Mouse (Mus musculus): ENCODE data around the gene Slc7a15. TPM values are rescaled to one million over a fixed set of nuclear protein-coding genes. Genes with fewer than 3 reads are reported as not detected.

The Slc7a15 gene
- polyA plus RNA-seq, 1 experiment from 2014 or later = not detected

GRCm38 (mm10) chr12:8488652-8488980 is 110.2 kb downstream of the Slc7a15 start:
- Histone ChIP-seq H3K9ac (ENCODE audit: low read depth, low read length) (no peak overlapping the region), H3K27me3 (ENCODE audit: control insufficient read depth, insufficient read depth, low read length) (no peaks in the 10 kb centered on the region), H3K4me2 (no peak overlapping the region), H3K9me3 (replicated peaks; ENCODE audit: control insufficient read depth, low read length) (no peaks in the 10 kb centered on the region), H3K4me1 (ENCODE audit: control insufficient read depth, insufficient read depth, low read length) (peaks cover 4% of the 10 kb centered on the region; the same call in 1 of the 2 replicates), H3K36me3 (ENCODE audit: control insufficient read depth, insufficient read depth, low read length) (no peaks in the 10 kb centered on the region), H3K4me3 (ENCODE audit: low read depth, low read length) (no peak overlapping the region), H3K27ac (ENCODE audit: low read depth, low read length) (no peak overlapping the region)
- ATAC-seq (replicated peaks; ENCODE audit: insufficient number of reproducible peaks, low FRiP score, low TSS enrichment) = no peak
- 82% methylated on average over 4 of the region's 4 CpGs for WGBS (ENCODE audit: insufficient replicate concordance)

GRCm38 (mm10) chr12:8487959-8488651 is 110.8 kb downstream of the Slc7a15 start:
- Histone ChIP-seq H3K9me3 (replicated peaks; ENCODE audit: control insufficient read depth, low read length) (no peaks in the 10 kb centered on the region), H3K27ac (ENCODE audit: low read depth, low read length) (no peak overlapping the region), H3K27me3 (ENCODE audit: control insufficient read depth, insufficient read depth, low read length) (no peaks in the 10 kb centered on the region), H3K4me1 (ENCODE audit: control insufficient read depth, insufficient read depth, low read length) (peaks cover 4% of the 10 kb centered on the region; the same call in 1 of the 2 replicates), H3K4me3 (ENCODE audit: low read depth, low read length) (no peak overlapping the region), H3K9ac (ENCODE audit: low read depth, low read length) (no peak overlapping the region), H3K4me2 (no peak overlapping the region), H3K36me3 (ENCODE audit: control insufficient read depth, insufficient read depth, low read length) (no peaks in the 10 kb centered on the region)
- ATAC-seq (replicated peaks; ENCODE audit: insufficient number of reproducible peaks, low FRiP score, low TSS enrichment) = no peak
- 70% methylated on average over 5 of the region's 5 CpGs for WGBS (ENCODE audit: insufficient replicate concordance)

GRCm38 (mm10) chr12:8487281-8487680 is 111.6 kb downstream of the Slc7a15 start:
- no peak overlapping the region for H3K4me2 ChIP-seq
- H3K27me3 ChIP-seq (ENCODE audit: control insufficient read depth, insufficient read depth, low read length) = no peaks in the 10 kb centered on the region
- no peak overlapping the region for H3K27ac ChIP-seq (ENCODE audit: low read depth, low read length)
- no peaks in the 10 kb centered on the region for H3K36me3 ChIP-seq (ENCODE audit: control insufficient read depth, insufficient read depth, low read length)
- 37% methylated on average over 1 of the region's 1 CpGs for WGBS (ENCODE audit: insufficient replicate concordance)
- H3K4me1 ChIP-seq (ENCODE audit: control insufficient read depth, insufficient read depth, low read length) = peaks cover 4% of the 10 kb centered on the region; the same call in 1 of the 2 replicates
- no peak overlapping the region for H3K9ac ChIP-seq (ENCODE audit: low read depth, low read length)
- no peak for ATAC-seq (replicated peaks; ENCODE audit: insufficient number of reproducible peaks, low FRiP score, low TSS enrichment)
- no peak overlapping the region for H3K4me3 ChIP-seq (ENCODE audit: low read depth, low read length)
- H3K9me3 ChIP-seq (replicated peaks; ENCODE audit: control insufficient read depth, low read length) = no peaks in the 10 kb centered on the region

- H3K27me3 ChIP-seq (ENCODE audit: control insufficient read depth, insufficient read depth, low read length) = no peaks in the 10 kb centered on the region
- H3K9me3 ChIP-seq (replicated peaks; ENCODE audit: control insufficient read depth, low read length) = no peaks in the 10 kb centered on the region
- ATAC-seq (replicated peaks; ENCODE audit: insufficient number of reproducible peaks, low FRiP score, low TSS enrichment) = no peak
- H3K36me3 ChIP-seq (ENCODE audit: control insufficient read depth, insufficient read depth, low read length) = no peaks in the 10 kb centered on the region
- peaks cover 4% of the 10 kb centered on the region for H3K4me1 ChIP-seq (ENCODE audit: control insufficient read depth, insufficient read depth, low read length)
- no peak overlapping the region for H3K4me2 ChIP-seq
- H3K4me3 ChIP-seq (ENCODE audit: low read depth, low read length) = no peak overlapping the region
- WGBS (ENCODE audit: insufficient replicate concordance) = 63% methylated on average over 7 of the region's 7 CpGs
- H3K9ac ChIP-seq (ENCODE audit: low read depth, low read length) = no peak overlapping the region
- no peak overlapping the region for H3K27ac ChIP-seq (ENCODE audit: low read depth, low read length)
These were observed 113.6 kb downstream of the Slc7a15 start for GRCm38 (mm10) chr12:8485247-8485646.

- no peak for ATAC-seq (replicated peaks; ENCODE audit: insufficient number of reproducible peaks, low FRiP score, low TSS enrichment)
- H3K4me1 ChIP-seq (ENCODE audit: control insufficient read depth, insufficient read depth, low read length) = peaks cover 3% of the 10 kb centered on the region; the same call in 1 of the 2 replicates
- H3K27ac ChIP-seq (ENCODE audit: low read depth, low read length) = no peak overlapping the region
- H3K9me3 ChIP-seq (replicated peaks; ENCODE audit: control insufficient read depth, low read length) = no peaks in the 10 kb centered on the region
- H3K36me3 ChIP-seq (ENCODE audit: control insufficient read depth, insufficient read depth, low read length) = no peaks in the 10 kb centered on the region
- WGBS (ENCODE audit: insufficient replicate concordance) = 57% methylated on average over 2 of the region's 2 CpGs
- no peaks in the 10 kb centered on the region for H3K27me3 ChIP-seq (ENCODE audit: control insufficient read depth, insufficient read depth, low read length)
- no peak overlapping the region for H3K4me2 ChIP-seq
- H3K4me3 ChIP-seq (ENCODE audit: low read depth, low read length) = no peak overlapping the region
- no peak overlapping the region for H3K9ac ChIP-seq (ENCODE audit: low read depth, low read length)
These were observed 116.7 kb downstream of the Slc7a15 start for GRCm38 (mm10) chr12:8482169-8482568.

Other genes with a start within 250 kb of the Slc7a15 start
- 54.8 and 57.2 TPM in 2 replicates for gene Rhob, start 99.1 kb downstream of the Slc7a15 start, polyA plus RNA-seq (2014; fragmentation: Nextera tagmentation; extraction: Ambion mirVana)
- 39.8 and 41.7 TPM in 2 replicates for gene Pum2, start 75.1 kb upstream of the Slc7a15 start, polyA plus RNA-seq (2014; fragmentation: Nextera tagmentation; extraction: Ambion mirVana)
- 28.5 and 37.3 TPM in 2 replicates for gene Sdc1, start 172.3 kb upstream of the Slc7a15 start, polyA plus RNA-seq (2014; fragmentation: Nextera tagmentation; extraction: Ambion mirVana)